Mouse (Mus musculus) intestine, postnatal 0 days (tissue): Measurements from ENCODE around the gene Btn2a2. TPM values are rescaled to one million over a fixed set of nuclear protein-coding genes. Genes with fewer than 3 reads are reported as not detected.

Experiments used
- ATAC-seq: fragments of 200-750 bp; cut with Nextera tagmentation; 2 replicates; pipeline ENCODE4 v1.8.0; 2017; ENCODE audit warnings: mild to moderate bottlenecking, moderate TSS enrichment, moderate library complexity
- H3K27ac ChIP-seq: fragments of 300-500 bp; sonication (generic); 2 replicates; pipeline ENCODE4 v1.5.1; 2014; ENCODE audit warnings: mild to moderate bottlenecking, low read depth, low read length, moderate library complexity
- H3K27me3 ChIP-seq: fragments of 300-500 bp; sonication (generic); replicated peaks from 2 replicates; pipeline ENCODE4 v1.6.1; 2014; ENCODE audit warnings: low read length, mixed read lengths; ENCODE audit not compliant: control insufficient read depth, insufficient read depth
- H3K36me3 ChIP-seq: fragments of 300-500 bp; sonication (generic); 2 replicates; pipeline ENCODE4 v1.6.1; 2014; ENCODE audit warnings: mild to moderate bottlenecking, moderate library complexity; ENCODE audit not compliant: control insufficient read depth, insufficient read depth
- H3K4me1 ChIP-seq: fragments of 300-500 bp; sonication (generic); replicated peaks from 2 replicates; pipeline ENCODE4 v1.6.1; 2014; ENCODE audit warnings: antibody characterized with exemption, low read length, mixed read lengths; ENCODE audit not compliant: control insufficient read depth, insufficient read depth
- H3K4me2 ChIP-seq: fragments of 300-500 bp; sonication (generic); replicated peaks from 2 replicates; pipeline ENCODE4 v1.6.1; 2014; ENCODE audit warnings: low read depth, mild to moderate bottlenecking, moderate library complexity
- H3K4me3 ChIP-seq: fragments of 300-500 bp; sonication (generic); 2 replicates; pipeline ENCODE4 v1.5.1; 2014; ENCODE audit warnings: low read depth, low read length
- H3K9ac ChIP-seq: fragments of 300-500 bp; sonication (generic); 2 replicates; pipeline ENCODE4 v1.6.1; 2014; ENCODE audit warnings: mild to moderate bottlenecking, low read depth, low read length
- H3K9me3 ChIP-seq: fragments of 300-500 bp; sonication (generic); 2 replicates; pipeline ENCODE4 v1.6.1; 2016; ENCODE audit warnings: mixed run types; ENCODE audit not compliant: control insufficient read depth
- CTCF ChIP-seq: sonication (generic); IDR thresholded peaks from 2 replicates; pipeline ENCODE4 v1.5.1; 2016; ENCODE audit warnings: low read depth, mild to moderate bottlenecking, control low read depth, antibody characterized with exemption, moderate library complexity
- WGBS: fragments of 180-500 bp; shearing (Covaris S2); extraction: QIAGEN DNeasy Blood & Tissue Kit; methylation state at CpG from one replicate; pipeline ENCODE4 v1.1.7; 2014; 5-methylcytosine and 5-hydroxymethylcytosine counted together
- polyA plus RNA-seq: library from polyadenylated mRNA; unstranded; fragments of >200 nt; fragmentation: Nextera tagmentation; extraction: Ambion mirVana; gene quantifications from 2 replicates; pipeline ENCODE4 v1.2.1, GENCODE M21; 2015

Gene Btn2a2
- polyA plus RNA-seq, 1 experiment from 2014 or later, result not detected

GRCm38 (mm10) chr13:23465600-23466109 lies 23.0 kb downstream of the Btn2a2 start, which contains the start of gene Btn1a1:
TSS of gene Btn1a1 (minus strand) at chr13:23465901.
- WGBS, result 5% methylated on average over 7 of the region's 7 CpGs
- H3K4me2 ChIP-seq, result peak within 1 kb of the TSS; percentile 90
- TF ChIP-seq CTCF, result peak; percentile 36; the same call in 1 of the 2 replicates
- H3K36me3 ChIP-seq, result no peaks in the 10 kb centered on the region
- H3K9ac ChIP-seq, result no peak within 1 kb of the TSS
- no peaks in the 10 kb centered on the region for H3K27me3 ChIP-seq
- H3K9me3 ChIP-seq, result no peaks in the 10 kb centered on the region
- ATAC-seq, result no peak
- no peak within 1 kb of the TSS for H3K27ac ChIP-seq
- 0 out of 2 replicates have a peak, but pooled peaks cover 3% of the 10 kb centered on the region for H3K4me1 ChIP-seq
- peak within 1 kb of the TSS; percentile 55 for H3K4me3 ChIP-seq

GRCm38 (mm10) chr13:23464841-23465366 lies 23.8 kb downstream of the Btn2a2 start:
- Histone ChIP-seq H3K4me1 (0 out of 2 replicates have a peak, but pooled peaks cover 3% of the 10 kb centered on the region), H3K27me3 (no peaks in the 10 kb centered on the region), H3K36me3 (no peaks in the 10 kb centered on the region), H3K4me3 (peak overlapping the region; percentile 55), H3K9ac (no peak overlapping the region), H3K4me2 (peak overlapping the region; percentile 90), H3K9me3 (no peaks in the 10 kb centered on the region), H3K27ac (no peak overlapping the region)
- ATAC-seq, result no peak
- WGBS, result 10% methylated on average over 11 of the region's 11 CpGs
- TF ChIP-seq CTCF, result no peak

- H3K4me3 ChIP-seq, result peak overlapping the region; percentile 55
- peak overlapping the region; percentile 90 for H3K4me2 ChIP-seq
- H3K9me3 ChIP-seq, result no peaks in the 10 kb centered on the region
- peak overlapping the region; percentile 27; the same call in 1 of the 2 replicates for H3K9ac ChIP-seq
- 0 out of 2 replicates have a peak, but pooled peaks cover 3% of the 10 kb centered on the region for H3K4me1 ChIP-seq
- TF ChIP-seq CTCF, result no peak
- no peak for ATAC-seq
- WGBS, result under 1% methylated on average over 29 of the region's 29 CpGs
- H3K27me3 ChIP-seq, result no peaks in the 10 kb centered on the region
- H3K36me3 ChIP-seq, result no peaks in the 10 kb centered on the region
- no peak overlapping the region for H3K27ac ChIP-seq
Measured at GRCm38 (mm10) chr13:23464224-23464637, 24.4 kb downstream of the Btn2a2 start.

GRCm38 (mm10) chr13:23463381-23464223 lies 25.1 kb downstream of the Btn2a2 start:
- Histone ChIP-seq H3K36me3 (no peaks in the 10 kb centered on the region), H3K9me3 (no peaks in the 10 kb centered on the region), H3K27me3 (no peaks in the 10 kb centered on the region), H3K4me2 (peak overlapping the region; percentile 90), H3K4me3 (peak overlapping the region; percentile 55), H3K9ac (peak overlapping the region; percentile 27; the same call in 1 of the 2 replicates), H3K27ac (no peak overlapping the region), H3K4me1 (0 out of 2 replicates have a peak, but pooled peaks cover 3% of the 10 kb centered on the region)
- TF ChIP-seq CTCF, result no peak
- under 1% methylated on average over 21 of the region's 21 CpGs for WGBS
- peak; percentile 54 for ATAC-seq

GRCm38 (mm10) chr13:23462669-23463068 lies 26.0 kb downstream of the Btn2a2 start:
- 0 out of 2 replicates have a peak, but pooled peaks cover 3% of the 10 kb centered on the region for H3K4me1 ChIP-seq
- no peak overlapping the region for H3K4me2 ChIP-seq
- no peak overlapping the region for H3K4me3 ChIP-seq
- H3K9me3 ChIP-seq, result no peaks in the 10 kb centered on the region
- H3K27ac ChIP-seq, result no peak overlapping the region
- H3K36me3 ChIP-seq, result no peaks in the 10 kb centered on the region
- no peaks in the 10 kb centered on the region for H3K27me3 ChIP-seq
- ATAC-seq, result no peak
- no peak for TF ChIP-seq CTCF
- no peak overlapping the region for H3K9ac ChIP-seq

GRCm38 (mm10) chr13:23462063-23462462 lies 26.6 kb downstream of the Btn2a2 start:
- WGBS, result 89% methylated on average over 4 of the region's 4 CpGs
- ATAC-seq, result no peak

More at GRCm38 (mm10) chr13:23462063-23462462, 26.6 kb downstream of the Btn2a2 start:
- no peak overlapping the region for H3K4me3 ChIP-seq
- no peak overlapping the region for H3K27ac ChIP-seq
- no peak overlapping the region for H3K9ac ChIP-seq
- H3K27me3 ChIP-seq, result no peaks in the 10 kb centered on the region
- no peaks in the 10 kb centered on the region for H3K36me3 ChIP-seq
- no peaks in the 10 kb centered on the region for H3K9me3 ChIP-seq
- no peak for TF ChIP-seq CTCF
- H3K4me2 ChIP-seq, result no peak overlapping the region
- H3K4me1 ChIP-seq, result 0 out of 2 replicates have a peak, but pooled peaks cover 3% of the 10 kb centered on the region
